Mouse (Mus musculus) bone marrow macrophage, adult 2 months (primary cell): ENCODE results near the gene Hoxd3. TPM values are rescaled to one million over a fixed set of nuclear protein-coding genes. Genes with fewer than 3 reads are reported as not detected.
A peak's percentile ranks its signal among the peaks of the same experiment; 100 is the strongest.

ENCODE experiments used
- H3K27ac ChIP-seq: 2 replicates; pipeline ENCODE4 v1.5.1; 2012; ENCODE audit warnings: low read depth, low read length; ENCODE audit not compliant: insufficient read depth
- H3K4me1 ChIP-seq: 2 replicates; pipeline ENCODE4 v1.6.1; 2012; ENCODE audit warnings: low read length; ENCODE audit not compliant: control insufficient read depth, insufficient read depth
- H3K4me3 ChIP-seq: 2 replicates; pipeline ENCODE4 v1.5.1; 2012; ENCODE audit warnings: mild to moderate bottlenecking, low read length, moderate library complexity; ENCODE audit not compliant: insufficient read depth
- CTCF ChIP-seq: IDR thresholded peaks from 2 replicates; pipeline ENCODE4 v1.5.1; 2012; ENCODE audit warnings: low read depth, mild to moderate bottlenecking, low read length, moderate library complexity
- POLR2A ChIP-seq: IDR thresholded peaks from 2 replicates; pipeline ENCODE4 v1.6.1; 2012; ENCODE audit warnings: mild to moderate bottlenecking, low read depth, low read length, borderline replicate concordance
- polyA plus RNA-seq: library from polyadenylated mRNA; stranded (reverse); fragments of >200 nt; gene quantifications from 2 replicates; pipeline ENCODE4 v1.2.4, GENCODE M21; 2012; ENCODE audit not compliant: missing spikeins, insufficient read depth, insufficient read length

Gene Hoxd3
- polyA plus RNA-seq, 1 experiment: not detected

- TF ChIP-seq CTCF (no peak), POLR2A (no peak)
- Histone ChIP-seq H3K4me1 (no peaks in the 10 kb centered on the region), H3K4me3 (no peak overlapping the region), H3K27ac (no peak overlapping the region)
Observed at GRCm38 (mm10) chr2:74692808-74693431, 18.8 kb upstream of the Hoxd3 start.

GRCm38 (mm10) chr2:74693432-74693827, 18.3 kb upstream of the Hoxd3 start:
- no peak overlapping the region for H3K27ac ChIP-seq
- no peaks in the 10 kb centered on the region for H3K4me1 ChIP-seq
- no peak overlapping the region for H3K4me3 ChIP-seq
- TF ChIP-seq CTCF (no peak), POLR2A (no peak)

DNA sequence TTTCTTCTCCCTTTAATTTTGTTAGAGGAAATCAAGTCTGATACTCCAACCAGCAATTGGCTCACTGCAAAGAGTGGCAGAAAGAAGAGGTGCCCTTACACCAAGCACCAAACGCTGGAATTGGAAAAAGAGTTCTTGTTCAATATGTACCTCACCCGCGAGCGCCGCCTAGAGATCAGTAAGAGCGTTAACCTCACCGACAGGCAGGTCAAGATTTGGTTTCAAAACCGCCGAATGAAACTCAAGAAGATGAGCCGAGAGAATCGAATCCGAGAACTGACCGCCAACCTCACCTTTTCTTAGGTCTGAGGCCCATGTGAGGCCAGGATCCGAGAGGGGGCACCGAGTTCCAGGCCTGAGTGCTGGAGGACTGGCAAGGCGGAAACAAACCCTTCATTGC, 17.7 kb upstream of the Hoxd3 start:
- TF ChIP-seq CTCF (peak; percentile 71), POLR2A (no peak)
- Histone ChIP-seq H3K4me1 (no peaks in the 10 kb centered on the region), H3K27ac (no peak overlapping the region), H3K4me3 (no peak overlapping the region)

- TF ChIP-seq CTCF: no peak
- no peak for TF ChIP-seq POLR2A
- H3K27ac ChIP-seq: no peak overlapping the region
- H3K4me3 ChIP-seq: no peak overlapping the region
- no peaks in the 10 kb centered on the region for H3K4me1 ChIP-seq
Observed at GRCm38 (mm10) chr2:74695383-74695782, 16.3 kb upstream of the Hoxd3 start.

GRCm38 (mm10) chr2:74695813-74696430, 15.8 kb upstream of the Hoxd3 start:
- Histone ChIP-seq H3K27ac (no peak overlapping the region), H3K4me3 (no peak overlapping the region), H3K4me1 (no peaks in the 10 kb centered on the region)
- TF ChIP-seq POLR2A (no peak), CTCF (no peak)

DNA sequence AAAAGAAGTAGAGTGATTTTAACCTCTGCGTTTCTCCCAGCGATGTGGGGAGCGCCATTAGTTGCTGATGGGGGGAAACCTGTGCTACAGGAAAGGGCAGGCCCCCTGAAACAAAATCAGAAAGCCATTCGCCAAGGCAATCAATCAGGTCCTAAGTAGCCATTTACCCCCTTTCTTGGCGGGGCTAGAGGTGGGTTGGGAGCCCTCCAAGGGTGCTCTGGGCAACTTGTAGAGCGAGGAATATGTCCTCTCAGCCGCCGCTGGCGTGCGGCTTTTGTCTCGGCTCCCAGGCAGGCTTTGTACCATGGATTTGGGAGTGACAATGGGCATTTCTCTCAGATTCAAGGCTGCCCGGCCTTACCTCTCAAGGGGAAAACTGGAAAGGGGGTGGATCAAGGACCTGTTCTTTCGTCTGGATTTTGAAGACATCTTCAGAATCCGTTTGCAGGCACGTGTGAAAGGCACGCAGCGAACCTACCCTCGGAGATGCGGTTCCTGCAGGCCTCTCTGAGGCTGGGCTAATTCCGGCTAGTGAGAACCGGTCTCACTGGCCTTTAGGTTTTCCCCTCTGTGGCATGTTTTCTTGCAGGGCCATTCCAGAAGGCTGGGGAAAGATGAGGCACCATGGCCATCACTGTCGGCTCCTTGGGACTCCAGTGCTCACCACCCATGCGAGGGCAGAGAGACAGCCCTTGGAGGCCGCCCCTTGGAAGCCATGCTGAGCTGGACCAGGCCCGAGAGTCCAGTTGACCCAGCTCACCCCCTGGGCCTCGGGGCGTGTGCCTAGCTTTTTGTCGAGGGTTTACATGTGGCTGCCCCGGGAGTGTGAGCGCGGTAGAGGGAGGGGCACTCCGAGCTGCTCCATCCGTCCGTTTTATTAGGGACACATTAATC, 15.0 kb upstream of the Hoxd3 start:
- H3K27ac ChIP-seq: no peak overlapping the region
- TF ChIP-seq CTCF (no peak), POLR2A (no peak)
- H3K4me1 ChIP-seq: no peaks in the 10 kb centered on the region
- no peak overlapping the region for H3K4me3 ChIP-seq

DNA sequence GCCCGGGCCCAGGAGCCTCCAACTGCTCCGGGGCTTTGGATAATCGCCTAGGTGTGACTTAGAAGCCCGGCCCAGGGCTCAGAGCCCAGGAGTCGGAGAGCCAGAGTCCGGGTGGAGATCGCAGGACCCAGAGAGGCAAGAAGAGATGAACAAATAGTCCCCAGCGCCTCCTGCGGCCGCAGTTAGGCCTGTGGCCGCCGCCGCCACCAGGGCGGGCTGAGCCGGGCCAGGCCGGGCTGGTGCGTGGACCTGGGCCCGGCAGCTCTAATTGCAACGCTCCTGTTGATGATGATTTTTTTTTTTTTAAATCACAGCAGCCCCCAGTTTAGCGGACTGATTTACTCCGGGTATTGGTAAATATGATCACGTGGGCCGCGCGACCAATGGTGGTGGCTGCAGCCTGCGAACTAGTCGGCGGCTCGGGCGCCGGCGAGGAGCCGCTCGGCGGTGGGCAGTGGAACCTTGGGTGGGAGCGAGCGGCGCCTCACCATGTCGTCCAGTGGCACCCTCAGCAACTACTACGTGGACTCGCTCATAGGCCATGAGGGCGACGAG, 14.1 kb upstream of the Hoxd3 start, which contains the start of gene Hoxd9:
Gene Hoxd9 (plus strand): TSS at position 161 of the 555 bp plus-strand sequence.
- no peak for TF ChIP-seq CTCF
- no peak for TF ChIP-seq POLR2A
- no peaks in the 10 kb centered on the region for H3K4me1 ChIP-seq
- H3K27ac ChIP-seq: no peak within 1 kb of the TSS
- peak within 1 kb of the TSS; percentile 25 for H3K4me3 ChIP-seq

- H3K4me1 ChIP-seq: no peaks in the 10 kb centered on the region
- H3K27ac ChIP-seq: no peak overlapping the region
- peak overlapping the region; percentile 25 for H3K4me3 ChIP-seq
- no peak for TF ChIP-seq POLR2A
- no peak for TF ChIP-seq CTCF
Observed at GRCm38 (mm10) chr2:74698201-74699052, 13.3 kb upstream of the Hoxd3 start.

- TF ChIP-seq CTCF (no peak), POLR2A (no peak)
- Histone ChIP-seq H3K4me3 (no peak overlapping the region), H3K4me1 (no peaks in the 10 kb centered on the region), H3K27ac (no peak overlapping the region)
Observed at GRCm38 (mm10) chr2:74699053-74699430, 12.7 kb upstream of the Hoxd3 start.
